Mouse (Mus musculus) midbrain, postnatal 0 days (tissue): ENCODE measurements around the gene Epop. TPM values are rescaled to one million over a fixed set of nuclear protein-coding genes. Genes with fewer than 3 reads are reported as not detected.
A peak's percentile ranks its signal among the peaks of the same experiment; 100 is the strongest.

Source experiments
- ATAC-seq: fragments of 200-750 bp; cut with Nextera tagmentation; 2 replicates; pipeline ENCODE4 v1.8.0; 2017; ENCODE audit warnings: moderate number of reproducible peaks, mild to moderate bottlenecking, moderate TSS enrichment, moderate library complexity; ENCODE audit not compliant: low FRiP score
- DNase-seq: peaks from one replicate; pipeline ENCODE4 v3.0.0-alpha.2; 2015; ENCODE audit warnings: low spot score
- H3K27ac ChIP-seq: fragments of 300-500 bp; sonication (generic); 2 replicates; pipeline ENCODE4 v1.5.1; 2014; ENCODE audit warnings: low read depth, mild to moderate bottlenecking, low read length, mixed read lengths
- H3K27me3 ChIP-seq: fragments of 300-500 bp; sonication (generic); 2 replicates; pipeline ENCODE4 v1.6.1; 2014; ENCODE audit warnings: low read length, control low read depth, mixed read lengths; ENCODE audit not compliant: insufficient read depth
- H3K36me3 ChIP-seq: fragments of 300-500 bp; sonication (generic); 2 replicates; pipeline ENCODE4 v1.6.1; 2014; ENCODE audit warnings: low read length, control low read depth, mixed read lengths; ENCODE audit not compliant: insufficient read depth
- H3K4me1 ChIP-seq: fragments of 300-500 bp; sonication (generic); 2 replicates; pipeline ENCODE4 v1.6.1; 2014; ENCODE audit warnings: mild to moderate bottlenecking, control low read depth, antibody characterized with exemption, low read length, mixed read lengths; ENCODE audit not compliant: insufficient read depth
- H3K4me2 ChIP-seq: fragments of 300-500 bp; sonication (generic); 2 replicates; pipeline ENCODE4 v1.6.1; 2014; ENCODE audit warnings: low read depth, mild to moderate bottlenecking, low read length, mixed read lengths; ENCODE audit not compliant: poor library complexity, severe bottlenecking
- H3K4me3 ChIP-seq: fragments of 300-500 bp; sonication (generic); 2 replicates; pipeline ENCODE4 v1.5.1; 2014; ENCODE audit warnings: low read depth, mild to moderate bottlenecking, low read length, moderate library complexity
- H3K9ac ChIP-seq: fragments of 300-500 bp; sonication (generic); replicated peaks from 2 replicates; pipeline ENCODE4 v1.6.1; 2014; ENCODE audit warnings: mild to moderate bottlenecking, low read length, moderate library complexity, mixed read lengths; ENCODE audit not compliant: poor library complexity, severe bottlenecking
- H3K9me3 ChIP-seq: fragments of 300-500 bp; sonication (generic); 2 replicates; pipeline ENCODE4 v1.6.1; 2016; ENCODE audit warnings: low read length, control low read depth
- CTCF ChIP-seq: IDR thresholded peaks from 2 replicates; pipeline ENCODE4 v1.5.1; 2016; ENCODE audit warnings: antibody characterized with exemption, mild to moderate bottlenecking
- WGBS: fragments of 180-500 bp; shearing (Covaris S2); extraction: QIAGEN DNeasy Blood & Tissue Kit; methylation state at CpG from one replicate; pipeline ENCODE4 v1.1.7; 2014; 5-methylcytosine and 5-hydroxymethylcytosine counted together
- polyA plus RNA-seq: library from polyadenylated mRNA; unstranded; fragments of >200 nt; fragmentation: Nextera tagmentation; extraction: Ambion mirVana; gene quantifications from 2 replicates; pipeline ENCODE4 v1.2.1, GENCODE M21; 2015
- total RNA-seq: library from RNA; depleted of rRNA; stranded (reverse); fragments of >200 nt; gene quantifications from 2 replicates; pipeline ENCODE4 v1.2.3, GENCODE M21; 2014

Gene Epop
- total and polyA plus RNA-seq, 2 experiments from 2014 or later: 1.5 to 8.4 TPM

- Histone ChIP-seq H3K9me3 (no peaks in the 10 kb centered on the region), H3K27me3 (no peaks in the 10 kb centered on the region), H3K4me1 (no peaks in the 10 kb centered on the region), H3K27ac (no peak overlapping the region), H3K9ac (no peak overlapping the region), H3K4me3 (no peak overlapping the region), H3K36me3 (no peaks in the 10 kb centered on the region), H3K4me2 (no peak overlapping the region)
- no peak; the same call in 1 of the 2 replicates for TF ChIP-seq CTCF
- 78% methylated on average over 10 of the region's 10 CpGs for WGBS
- ATAC-seq (no peak), DNase-seq (no peak)
Observed at GRCm38 (mm10) chr11:97597945-97598691, 31.4 kb downstream of the Epop start.

- Histone ChIP-seq H3K4me2 (no peak overlapping the region), H3K4me3 (no peak overlapping the region), H3K27ac (no peak overlapping the region), H3K9ac (no peak overlapping the region), H3K9me3 (no peaks in the 10 kb centered on the region), H3K36me3 (no peaks in the 10 kb centered on the region), H3K4me1 (no peaks in the 10 kb centered on the region), H3K27me3 (no peaks in the 10 kb centered on the region)
- TF ChIP-seq CTCF: no peak
- no peak for DNase-seq
- WGBS: 58% methylated on average over 6 of the region's 6 CpGs
- ATAC-seq: no peak
Observed at GRCm38 (mm10) chr11:97594136-97594535, 35.4 kb downstream of the Epop start.

- 8% methylated on average over 5 of the region's 5 CpGs for WGBS
- Histone ChIP-seq H3K27ac (no peak overlapping the region), H3K9me3 (no peaks in the 10 kb centered on the region), H3K4me2 (no peak overlapping the region), H3K36me3 (no peaks in the 10 kb centered on the region), H3K27me3 (no peaks in the 10 kb centered on the region), H3K4me3 (no peak overlapping the region), H3K4me1 (no peaks in the 10 kb centered on the region), H3K9ac (no peak overlapping the region)
- TF ChIP-seq CTCF: no peak
- DNase-seq (no peak), ATAC-seq (no peak)
Observed at GRCm38 (mm10) chr11:97591910-97592309, 37.6 kb downstream of the Epop start.

GRCm38 (mm10) chr11:97590227-97590960 is 39.1 kb downstream of the Epop start:
- H3K4me3 ChIP-seq: no peak overlapping the region
- H3K36me3 ChIP-seq: no peaks in the 10 kb centered on the region
- H3K27me3 ChIP-seq: no peaks in the 10 kb centered on the region
- H3K9me3 ChIP-seq: no peaks in the 10 kb centered on the region
- 0 out of 2 replicates have a peak overlapping the region, but pooled peaks have one; percentile 29 for H3K9ac ChIP-seq
- no peaks in the 10 kb centered on the region for H3K4me1 ChIP-seq
- H3K27ac ChIP-seq: no peak overlapping the region
- 40% methylated on average over 24 of the region's 24 CpGs for whole genome bisulfite sequencing
- ATAC-seq: no peak
- no peak overlapping the region for H3K4me2 ChIP-seq
- DNase-seq: no peak
- TF ChIP-seq CTCF: no peak

- Histone ChIP-seq H3K9ac (no peak overlapping the region), H3K9me3 (no peaks in the 10 kb centered on the region), H3K4me2 (no peak overlapping the region), H3K27ac (no peak overlapping the region), H3K36me3 (no peaks in the 10 kb centered on the region), H3K27me3 (no peaks in the 10 kb centered on the region), H3K4me1 (no peaks in the 10 kb centered on the region), H3K4me3 (no peak overlapping the region)
- 4% methylated on average over 10 of the region's 10 CpGs for WGBS
- DNase-seq (no peak), ATAC-seq (no peak)
- no peak for TF ChIP-seq CTCF
Observed at GRCm38 (mm10) chr11:97589216-97589615, 40.3 kb downstream of the Epop start.

GRCm38 (mm10) chr11:97585932-97586331 is 43.6 kb downstream of the Epop start:
- DNase-seq: no peak
- Histone ChIP-seq H3K27ac (no peak overlapping the region), H3K36me3 (no peaks in the 10 kb centered on the region), H3K9ac (no peak overlapping the region), H3K4me1 (no peaks in the 10 kb centered on the region), H3K4me2 (no peak overlapping the region), H3K4me3 (no peak overlapping the region), H3K9me3 (no peaks in the 10 kb centered on the region), H3K27me3 (no peaks in the 10 kb centered on the region)
- TF ChIP-seq CTCF: no peak
- ATAC-seq: no peak
- WGBS: 80% methylated on average over 10 of the region's 10 CpGs
